Mouse (Mus musculus): ENCODE results near the gene AI597479. TPM values are rescaled to one million over a fixed set of nuclear protein-coding genes. Genes with fewer than 3 reads are reported as not detected.

Gene AI597479
- polyA plus RNA-seq, 1 experiment: 0.02 TPM

DNA sequence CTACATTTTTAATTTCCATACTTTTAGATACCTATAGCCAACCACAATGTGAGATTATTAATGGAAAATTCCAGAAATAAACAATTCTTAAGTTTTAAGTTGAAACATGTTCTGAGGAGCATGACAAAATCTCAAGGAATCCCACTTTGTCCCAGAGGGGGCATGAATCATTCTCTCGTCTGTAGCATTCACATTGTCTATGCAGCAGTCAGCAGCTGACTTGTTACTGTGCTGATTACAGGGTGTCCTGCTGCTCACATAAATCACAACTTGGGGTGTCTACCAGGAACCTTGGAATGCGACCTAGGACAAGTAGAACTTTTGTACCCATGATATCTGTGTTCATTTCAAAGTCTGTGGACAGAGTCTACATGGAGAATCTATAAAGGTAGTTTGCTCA is 49.0 kb downstream of the AI597479 start:
- Histone ChIP-seq H3K36me3 (ENCODE audit: control insufficient read depth) (no peaks in the 10 kb centered on the region), H3K4me1 (ENCODE audit: control insufficient read depth) (no peaks in the 10 kb centered on the region), H3K9me3 (ENCODE audit: control insufficient read depth, low read length) (no peaks in the 10 kb centered on the region), H3K4me3 (replicated peaks) (no peak overlapping the region), H3K27me3 (ENCODE audit: control insufficient read depth) (no peaks in the 10 kb centered on the region)
- TF ChIP-seq TAL1 (IDR thresholded peaks at IDR 0.05; ENCODE audit: low read length) (no peak), GATA1 (IDR thresholded peaks at IDR 0.05; ENCODE audit: low read length) (no peak)

DNA sequence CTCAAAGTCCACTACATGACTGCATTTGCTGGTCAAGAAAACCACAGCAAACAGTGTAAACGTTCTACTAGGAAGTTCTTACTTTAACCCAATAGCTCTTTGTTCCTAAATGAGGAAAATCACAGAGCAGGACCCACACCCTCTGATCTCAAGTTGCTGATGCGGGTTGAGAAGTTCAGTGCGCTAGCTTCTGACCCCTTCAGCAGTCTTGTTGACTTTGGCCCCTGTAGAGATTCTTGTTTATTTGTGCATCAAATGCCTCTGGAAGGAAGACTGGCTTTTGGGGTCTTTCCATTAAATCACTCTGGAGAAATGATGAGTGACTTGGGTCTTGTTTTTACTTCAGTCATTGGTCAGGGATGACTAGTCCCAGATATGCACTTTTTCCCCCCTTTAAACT is 51.7 kb downstream of the AI597479 start:
- no peaks in the 10 kb centered on the region for H3K9me3 ChIP-seq (ENCODE audit: control insufficient read depth, low read length)
- H3K4me1 ChIP-seq (ENCODE audit: control insufficient read depth): no peaks in the 10 kb centered on the region
- no peaks in the 10 kb centered on the region for H3K27me3 ChIP-seq (ENCODE audit: control insufficient read depth)
- no peaks in the 10 kb centered on the region for H3K36me3 ChIP-seq (ENCODE audit: control insufficient read depth)
- TF ChIP-seq TAL1 (IDR thresholded peaks at IDR 0.05; ENCODE audit: low read length) (no peak), GATA1 (IDR thresholded peaks at IDR 0.05; ENCODE audit: low read length) (no peak)
- H3K4me3 ChIP-seq (replicated peaks): no peak overlapping the region

DNA sequence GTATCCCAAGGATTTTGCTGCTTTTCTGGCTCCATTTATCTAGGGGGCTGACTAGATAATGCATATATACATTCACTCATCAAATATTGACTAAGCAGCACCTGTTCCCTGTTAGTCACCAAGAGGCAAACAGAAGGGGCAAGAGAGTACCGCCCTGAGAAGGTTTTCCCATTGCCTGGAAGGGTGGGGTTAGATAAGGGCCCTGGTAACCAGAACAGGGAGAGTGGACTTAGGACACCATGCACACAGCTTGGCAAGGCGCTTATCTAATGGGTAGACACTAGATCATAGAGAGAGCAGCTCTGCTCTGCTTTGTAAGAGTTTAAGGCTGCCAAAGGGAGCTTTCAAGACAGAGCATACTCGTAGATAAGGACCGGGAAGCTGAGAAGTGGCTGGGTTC is 54.1 kb downstream of the AI597479 start:
- Histone ChIP-seq H3K9me3 (ENCODE audit: control insufficient read depth, low read length) (no peaks in the 10 kb centered on the region), H3K36me3 (ENCODE audit: control insufficient read depth) (no peaks in the 10 kb centered on the region), H3K4me1 (ENCODE audit: control insufficient read depth) (no peaks in the 10 kb centered on the region), H3K4me3 (replicated peaks) (no peak overlapping the region), H3K27me3 (ENCODE audit: control insufficient read depth) (no peaks in the 10 kb centered on the region)
- TF ChIP-seq GATA1 (IDR thresholded peaks at IDR 0.05; ENCODE audit: low read length) (no peak), TAL1 (IDR thresholded peaks at IDR 0.05; ENCODE audit: low read length) (no peak)

DNA sequence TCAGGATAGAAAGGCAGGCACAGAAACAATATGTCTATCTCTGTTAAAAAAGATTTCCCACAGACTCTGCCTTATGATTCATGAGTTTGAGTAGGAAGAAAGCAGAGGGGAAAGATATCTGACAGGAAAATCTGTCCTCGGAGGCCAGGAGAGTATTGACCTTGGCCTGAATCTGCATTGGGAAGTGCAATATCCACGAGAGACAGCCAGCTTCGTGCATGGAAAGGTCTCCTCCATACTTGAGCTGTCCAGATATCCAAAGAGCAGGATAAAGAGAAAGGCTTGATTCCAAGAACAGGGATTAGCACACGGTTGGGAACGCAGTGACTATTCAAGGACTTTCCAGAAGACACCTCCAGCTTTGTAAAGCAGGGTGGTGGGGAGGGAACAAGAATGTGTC is 55.0 kb downstream of the AI597479 start:
- Histone ChIP-seq H3K36me3 (ENCODE audit: control insufficient read depth) (no peaks in the 10 kb centered on the region), H3K9me3 (ENCODE audit: control insufficient read depth, low read length) (no peaks in the 10 kb centered on the region), H3K27me3 (ENCODE audit: control insufficient read depth) (no peaks in the 10 kb centered on the region), H3K4me3 (replicated peaks) (no peak overlapping the region), H3K4me1 (ENCODE audit: control insufficient read depth) (no peaks in the 10 kb centered on the region)
- no peak for TF ChIP-seq GATA1 (IDR thresholded peaks at IDR 0.05; ENCODE audit: low read length)
- TF ChIP-seq TAL1 (IDR thresholded peaks at IDR 0.05; ENCODE audit: low read length): no peak

DNA sequence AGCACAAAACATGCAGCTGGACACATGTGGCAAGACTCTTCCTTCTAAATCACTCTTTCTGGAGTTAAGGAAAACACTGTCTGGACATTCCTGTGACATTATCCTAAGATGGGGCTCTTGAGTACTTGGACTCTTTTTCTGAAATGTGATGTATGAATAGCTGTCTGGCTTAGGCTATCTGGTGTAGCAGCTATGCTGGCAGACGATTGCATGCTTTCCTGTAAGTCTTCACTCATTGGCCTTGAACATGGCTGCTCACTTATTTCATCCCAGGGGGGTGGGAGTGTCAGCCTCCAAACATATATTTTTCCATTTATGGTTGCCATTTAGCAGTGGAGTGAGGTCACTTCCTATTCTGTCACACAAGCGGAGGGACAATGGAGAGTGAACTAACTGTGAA is 56.0 kb downstream of the AI597479 start:
- Histone ChIP-seq H3K27me3 (ENCODE audit: control insufficient read depth) (no peaks in the 10 kb centered on the region), H3K4me3 (replicated peaks) (no peak overlapping the region), H3K36me3 (ENCODE audit: control insufficient read depth) (no peaks in the 10 kb centered on the region), H3K9me3 (ENCODE audit: control insufficient read depth, low read length) (no peaks in the 10 kb centered on the region), H3K4me1 (ENCODE audit: control insufficient read depth) (no peaks in the 10 kb centered on the region)
- TF ChIP-seq TAL1 (IDR thresholded peaks at IDR 0.05; ENCODE audit: low read length) (no peak), GATA1 (IDR thresholded peaks at IDR 0.05; ENCODE audit: low read length) (no peak)

DNA sequence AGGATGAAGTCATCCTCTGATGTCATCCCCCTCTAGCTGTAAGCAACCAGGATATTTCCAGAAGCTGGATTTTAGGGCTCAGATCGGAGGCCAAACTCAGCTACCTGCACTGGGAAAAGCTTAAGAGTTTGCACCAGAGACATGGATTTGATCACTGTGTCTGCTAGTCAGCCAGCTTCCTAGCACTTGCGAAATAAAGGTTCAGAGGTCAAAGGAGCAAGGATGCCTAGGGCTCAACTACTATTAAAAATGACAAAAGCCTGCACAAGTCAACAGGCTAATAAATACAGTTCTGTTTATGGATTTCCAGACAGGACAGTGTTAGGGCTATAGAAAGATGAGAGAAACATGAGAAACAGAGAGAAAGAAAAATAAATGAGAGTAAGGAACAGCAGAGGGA is 59.4 kb downstream of the AI597479 start:
- no peak overlapping the region for H3K4me3 ChIP-seq (replicated peaks)
- H3K9me3 ChIP-seq (ENCODE audit: control insufficient read depth, low read length): no peaks in the 10 kb centered on the region
- H3K4me1 ChIP-seq (ENCODE audit: control insufficient read depth): no peaks in the 10 kb centered on the region
- peaks cover 5% of the 10 kb centered on the region for H3K27me3 ChIP-seq (ENCODE audit: control insufficient read depth)
- no peaks in the 10 kb centered on the region for H3K36me3 ChIP-seq (ENCODE audit: control insufficient read depth)
- TF ChIP-seq TAL1 (IDR thresholded peaks at IDR 0.05; ENCODE audit: low read length) (no peak), GATA1 (IDR thresholded peaks at IDR 0.05; ENCODE audit: low read length) (no peak)

DNA sequence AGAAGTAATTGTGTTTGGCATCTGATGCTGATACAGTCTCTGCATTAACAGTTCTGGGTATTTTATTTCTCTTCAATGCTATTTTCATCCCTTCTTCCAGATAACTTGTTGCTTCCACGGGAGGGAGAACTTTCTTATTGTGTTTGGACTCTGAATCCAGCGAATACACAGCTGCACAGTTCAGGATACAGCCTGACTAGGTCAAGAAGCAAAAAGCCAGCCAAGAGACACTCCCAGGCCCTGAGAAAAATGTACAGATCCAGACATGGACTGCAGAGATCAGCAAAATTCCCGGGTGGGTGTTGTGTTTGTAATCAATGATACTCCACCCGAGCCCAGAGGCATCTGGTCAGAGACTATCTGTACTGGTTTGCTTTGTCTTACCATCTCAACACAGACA is 60.9 kb downstream of the AI597479 start:
- no peak overlapping the region for H3K4me3 ChIP-seq (replicated peaks)
- H3K27me3 ChIP-seq (ENCODE audit: control insufficient read depth): peaks cover 21% of the 10 kb centered on the region
- TF ChIP-seq GATA1 (IDR thresholded peaks at IDR 0.05; ENCODE audit: low read length) (no peak), TAL1 (IDR thresholded peaks at IDR 0.05; ENCODE audit: low read length) (no peak)

DNA sequence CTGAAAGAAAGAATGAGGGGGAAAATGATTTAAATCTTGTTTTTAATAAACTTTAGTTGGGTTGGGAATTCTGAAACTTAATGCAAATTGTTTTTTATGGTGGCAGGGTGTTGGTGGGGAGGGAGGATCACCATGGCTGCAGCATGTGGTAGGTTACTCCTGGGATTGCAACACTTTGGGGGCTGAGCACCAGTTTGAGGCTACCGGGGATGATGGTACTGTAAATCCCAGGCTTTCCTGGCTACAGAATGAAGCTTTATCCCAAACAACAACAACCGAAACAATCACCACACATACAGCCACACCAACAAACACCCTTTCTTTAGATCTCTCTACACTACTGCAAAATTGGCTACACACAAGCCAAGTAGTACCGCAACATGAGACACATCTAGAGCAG is 63.9 kb downstream of the AI597479 start:
- Histone ChIP-seq H3K4me3 (replicated peaks) (no peak overlapping the region), H3K9me3 (ENCODE audit: control insufficient read depth, low read length) (no peaks in the 10 kb centered on the region), H3K36me3 (ENCODE audit: control insufficient read depth) (no peaks in the 10 kb centered on the region), H3K4me1 (ENCODE audit: control insufficient read depth) (no peaks in the 10 kb centered on the region), H3K27me3 (ENCODE audit: control insufficient read depth) (peaks cover 30% of the 10 kb centered on the region)
- TF ChIP-seq TAL1 (IDR thresholded peaks at IDR 0.05; ENCODE audit: low read length) (no peak), GATA1 (IDR thresholded peaks at IDR 0.05; ENCODE audit: low read length) (no peak)

More for the DNA sequence above, 60.9 kb downstream of the AI597479 start:
- H3K36me3 ChIP-seq (ENCODE audit: control insufficient read depth): no peaks in the 10 kb centered on the region
- H3K4me1 ChIP-seq (ENCODE audit: control insufficient read depth): no peaks in the 10 kb centered on the region
- H3K9me3 ChIP-seq (ENCODE audit: control insufficient read depth, low read length): no peaks in the 10 kb centered on the region

DNA sequence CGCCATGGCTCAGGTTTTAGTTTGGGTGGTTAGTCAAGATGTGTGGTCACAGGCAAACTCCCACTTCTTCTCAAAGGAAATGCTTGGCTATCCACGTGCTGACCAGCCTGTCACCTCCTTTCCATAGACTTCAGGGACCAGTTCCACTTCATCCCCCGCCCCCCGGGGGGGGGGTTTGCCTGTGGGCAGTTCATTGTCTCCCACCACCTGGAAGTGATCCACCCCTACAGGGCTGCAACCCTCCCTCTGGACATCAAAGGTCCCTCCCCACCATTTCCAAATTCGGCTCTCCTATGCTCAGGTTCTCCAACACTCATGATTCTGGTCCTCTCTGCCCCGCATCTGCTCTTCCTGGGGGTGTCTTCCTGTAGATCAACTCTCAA is 64.6 kb downstream of the AI597479 start:
- H3K4me1 ChIP-seq (ENCODE audit: control insufficient read depth): no peaks in the 10 kb centered on the region
- peaks cover 30% of the 10 kb centered on the region for H3K27me3 ChIP-seq (ENCODE audit: control insufficient read depth)
- TF ChIP-seq TAL1 (IDR thresholded peaks at IDR 0.05; ENCODE audit: low read length) (no peak), GATA1 (IDR thresholded peaks at IDR 0.05; ENCODE audit: low read length) (no peak)
- H3K4me3 ChIP-seq (replicated peaks): no peak overlapping the region
- H3K36me3 ChIP-seq (ENCODE audit: control insufficient read depth): no peaks in the 10 kb centered on the region
- H3K9me3 ChIP-seq (ENCODE audit: control insufficient read depth, low read length): no peaks in the 10 kb centered on the region

Measured in erythroblast, embryonic 14.5 days (primary cell).